Mouse (Mus musculus): ENCODE results near the gene Tmem80.

The Tmem80 gene

GRCm38 (mm10) chr7:141327469-141328372, at the start of gene Tmem80, which contains the start of gene Deaf1:
Gene Tmem80 (plus strand): TSS chr7:141327739.
Gene Deaf1 (minus strand): TSS chr7:141327690.
- peak; percentile 98 for DNase-seq (ENCODE audit: low read depth, low spot score)

DNA sequence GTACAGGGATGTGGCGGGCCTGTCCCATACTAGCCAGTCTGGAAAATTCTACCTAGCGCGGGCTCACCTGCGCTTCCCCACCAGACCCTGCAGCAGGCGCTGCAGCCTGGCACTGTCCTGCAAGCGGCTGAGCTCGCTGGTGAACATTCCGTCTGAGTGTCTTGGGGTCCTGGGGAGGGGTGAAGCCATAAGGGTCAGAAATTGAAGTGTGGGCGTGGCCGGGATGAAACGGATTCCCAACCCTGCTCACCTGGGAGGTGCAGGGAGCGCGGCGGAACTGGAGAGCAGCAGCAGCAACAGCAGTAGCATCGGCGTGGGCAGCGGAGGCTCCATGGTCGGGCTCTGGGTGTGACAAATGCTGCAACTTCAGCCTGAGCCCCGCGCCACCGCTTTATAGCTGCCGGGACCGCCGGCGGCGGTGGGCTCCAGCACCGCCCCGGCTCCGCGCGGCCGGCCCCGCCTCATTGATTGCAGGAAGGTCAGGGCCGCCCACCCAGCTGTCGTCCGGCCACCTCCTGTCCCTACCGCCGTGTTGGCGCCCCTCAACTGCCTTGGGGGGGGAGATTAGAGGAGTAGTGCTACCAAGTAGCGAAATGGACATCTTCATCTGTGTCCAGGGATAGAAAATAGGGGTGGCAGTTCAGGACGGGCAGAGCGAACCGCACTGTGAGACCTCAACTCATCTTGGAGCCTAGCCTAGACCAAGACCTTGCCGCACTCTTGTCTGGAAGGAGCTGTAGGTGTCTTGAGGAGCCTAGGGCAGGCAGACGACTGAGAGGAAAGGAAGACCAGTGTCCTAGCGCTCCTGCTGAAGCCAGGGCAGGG, 48.6 kb upstream of the Tmem80 start, which contains the start of gene Sct:
Gene Sct (minus strand): TSS at position 368 of the 825 bp plus-strand sequence.
- peak; percentile 42 for DNase-seq (ENCODE audit: low read depth, low spot score)

DNA sequence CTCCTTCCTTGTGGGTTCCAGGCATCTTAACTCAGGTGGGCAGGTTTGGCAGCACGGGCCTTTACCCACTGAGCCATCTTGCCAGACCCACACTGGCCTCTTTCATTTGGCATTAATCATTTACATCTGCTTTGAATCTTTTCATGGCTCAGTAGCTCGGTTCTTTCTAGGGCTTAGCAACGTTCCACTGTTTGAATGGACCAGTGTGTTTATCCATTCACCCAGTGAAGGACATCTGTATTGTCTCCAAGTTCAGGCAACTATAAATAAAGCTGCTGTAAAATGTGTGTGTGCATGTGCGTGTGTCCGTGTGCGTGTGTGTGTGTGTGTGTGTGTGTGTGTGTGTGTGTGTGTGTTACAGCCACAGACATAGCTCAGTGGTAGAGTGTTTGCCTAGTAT, 46.1 kb upstream of the Tmem80 start:
- no peak for DNase-seq (ENCODE audit: low read depth, low spot score)

GRCm38 (mm10) chr7:141282756-141283155, 44.8 kb upstream of the Tmem80 start:
- DNase-seq (ENCODE audit: low read depth, low spot score), result no peak

DNA sequence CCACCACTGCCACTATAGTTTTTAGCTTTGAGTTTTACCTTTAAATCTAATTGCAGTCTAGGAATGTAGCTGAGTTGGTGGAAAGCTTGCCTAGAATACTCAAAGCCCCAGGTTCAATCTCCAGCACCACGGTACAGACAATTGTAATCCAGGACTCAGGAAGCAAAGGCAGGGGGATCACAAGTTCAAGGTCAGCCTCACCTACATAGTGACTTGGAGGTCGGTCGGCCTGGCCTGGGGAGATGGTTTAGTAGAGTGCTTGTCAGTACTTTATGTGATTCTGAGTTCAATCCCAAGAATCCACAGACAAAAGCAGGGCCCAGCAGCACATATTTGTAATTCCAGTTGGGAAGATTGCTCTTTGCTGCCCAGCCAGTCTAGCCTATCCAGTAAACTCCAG, 39.5 kb upstream of the Tmem80 start:
- no peak for DNase-seq (ENCODE audit: low read depth, low spot score)

- no peak for DNase-seq (ENCODE audit: low read depth, low spot score)
Measured at GRCm38 (mm10) chr7:141291921-141292582, 35.5 kb upstream of the Tmem80 start, which contains the start of gene Drd4. Gene Drd4 (plus strand): TSS chr7:141292006.

- no peak for DNase-seq (ENCODE audit: low read depth, low spot score)
Measured at GRCm38 (mm10) chr7:141292583-141293388, 34.8 kb upstream of the Tmem80 start.

GRCm38 (mm10) chr7:141293852-141294471, 33.6 kb upstream of the Tmem80 start:
- no peak for DNase-seq (ENCODE audit: low read depth, low spot score)

GRCm38 (mm10) chr7:141294479-141294878, 33.1 kb upstream of the Tmem80 start:
- no peak for DNase-seq (ENCODE audit: low read depth, low spot score)

DNA sequence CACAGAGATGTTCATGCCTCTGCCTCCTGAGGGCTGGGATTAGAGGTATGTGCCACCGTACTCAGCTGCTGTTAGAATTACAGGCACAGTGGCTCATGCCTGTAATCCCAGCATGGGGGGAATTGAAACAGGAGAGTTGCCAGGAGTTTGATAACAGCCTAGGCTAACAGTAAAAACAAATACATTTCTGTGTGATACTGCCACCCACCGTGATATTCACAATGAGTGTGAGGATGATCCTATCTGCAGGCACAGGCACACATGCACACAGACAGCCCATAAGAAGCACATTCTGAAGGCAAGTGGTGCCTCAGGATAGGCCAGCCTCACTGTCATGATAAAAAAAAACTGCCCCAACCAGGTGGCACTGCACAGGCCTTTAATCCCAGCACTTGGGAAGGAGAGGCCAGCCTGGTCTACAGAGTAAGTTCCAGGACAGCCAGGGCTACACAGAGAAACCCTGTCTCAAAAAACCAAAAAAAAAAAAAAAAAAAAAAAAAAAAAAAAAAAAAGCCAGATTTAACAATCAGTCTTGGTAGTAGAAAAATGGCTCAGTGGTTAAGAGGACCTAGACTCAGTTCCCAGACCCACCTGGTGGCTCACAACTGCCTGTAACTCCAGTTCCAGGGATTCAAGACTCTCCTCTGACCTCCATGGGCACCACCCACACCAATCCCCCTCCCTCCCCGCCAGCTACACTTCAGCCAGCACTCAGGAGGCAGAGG, 29.5 kb upstream of the Tmem80 start:
- no peak for DNase-seq (ENCODE audit: low read depth, low spot score)

GRCm38 (mm10) chr7:141299175-141299574, 28.4 kb upstream of the Tmem80 start:
- DNase-seq (ENCODE audit: low read depth, low spot score), result no peak

DNA sequence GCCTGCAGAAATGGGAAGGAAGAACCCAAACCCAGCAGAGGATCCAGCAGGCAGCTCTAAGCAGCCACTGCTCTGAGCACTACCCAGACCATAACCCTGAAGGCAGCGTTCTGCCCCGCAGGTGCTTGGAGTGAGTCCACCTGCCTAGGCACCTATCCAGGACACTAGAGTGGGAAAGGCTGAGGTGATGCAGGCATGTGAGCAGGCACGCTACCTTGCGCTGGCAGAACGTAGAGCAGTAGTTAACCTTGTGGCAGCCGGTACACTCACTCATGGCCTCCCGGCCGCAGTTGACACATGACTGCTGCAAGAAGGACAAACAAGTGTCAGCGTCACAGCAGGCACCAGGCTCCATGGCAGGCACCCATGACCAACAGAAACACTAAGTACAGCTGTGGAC, 26.2 kb upstream of the Tmem80 start:
- no peak for DNase-seq (ENCODE audit: low read depth, low spot score)

GRCm38 (mm10) chr7:141302702-141303268, 24.8 kb upstream of the Tmem80 start:
- peak; percentile 66 for DNase-seq (ENCODE audit: low read depth, low spot score)

DNA sequence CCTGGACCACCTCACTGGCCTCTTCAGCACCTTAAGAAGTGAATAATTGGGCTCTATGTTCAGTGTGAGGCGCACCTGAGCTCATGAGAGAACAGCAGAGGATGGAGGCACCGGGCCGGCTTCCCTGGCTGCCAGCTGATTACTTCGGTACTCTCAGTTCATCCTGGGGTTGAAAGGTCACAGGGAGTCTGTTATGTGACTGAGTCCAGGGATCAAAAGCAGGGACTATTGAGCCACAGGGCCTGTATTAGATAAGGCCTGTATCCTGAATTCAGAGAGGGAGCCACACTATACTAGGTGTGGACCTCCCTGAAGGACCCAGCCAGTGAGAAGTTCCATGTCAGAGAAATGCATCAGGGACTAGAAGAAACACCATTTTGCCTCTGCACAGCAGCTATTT, 23.0 kb upstream of the Tmem80 start:
- no peak for DNase-seq (ENCODE audit: low read depth, low spot score)

- DNase-seq (ENCODE audit: low read depth, low spot score), result no peak
Measured at GRCm38 (mm10) chr7:141314416-141314815, 13.1 kb upstream of the Tmem80 start.

DNA sequence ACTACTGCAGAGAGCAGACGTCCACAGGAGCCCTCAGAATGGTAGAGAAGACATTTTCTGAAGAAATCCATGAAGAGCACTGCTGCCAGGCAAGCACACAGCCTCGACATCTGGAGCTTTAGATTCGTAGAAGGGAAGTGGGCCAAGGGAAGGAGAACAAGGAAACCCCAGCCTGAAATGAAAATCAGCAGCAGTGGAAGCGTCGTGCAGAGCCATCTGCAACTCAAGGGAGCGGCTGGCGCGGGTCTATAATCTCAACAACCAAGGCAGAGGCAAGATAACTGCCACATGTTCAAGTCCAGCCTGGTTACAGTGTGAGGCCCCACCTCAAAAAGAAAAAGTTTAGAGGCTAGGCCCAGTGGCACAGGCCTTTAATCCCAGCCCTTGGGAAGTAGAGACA, 12.5 kb upstream of the Tmem80 start:
- DNase-seq (ENCODE audit: low read depth, low spot score), result no peak

- DNase-seq (ENCODE audit: low read depth, low spot score), result peak; percentile 71
Measured at GRCm38 (mm10) chr7:141315974-141316373, 11.6 kb upstream of the Tmem80 start.

DNA sequence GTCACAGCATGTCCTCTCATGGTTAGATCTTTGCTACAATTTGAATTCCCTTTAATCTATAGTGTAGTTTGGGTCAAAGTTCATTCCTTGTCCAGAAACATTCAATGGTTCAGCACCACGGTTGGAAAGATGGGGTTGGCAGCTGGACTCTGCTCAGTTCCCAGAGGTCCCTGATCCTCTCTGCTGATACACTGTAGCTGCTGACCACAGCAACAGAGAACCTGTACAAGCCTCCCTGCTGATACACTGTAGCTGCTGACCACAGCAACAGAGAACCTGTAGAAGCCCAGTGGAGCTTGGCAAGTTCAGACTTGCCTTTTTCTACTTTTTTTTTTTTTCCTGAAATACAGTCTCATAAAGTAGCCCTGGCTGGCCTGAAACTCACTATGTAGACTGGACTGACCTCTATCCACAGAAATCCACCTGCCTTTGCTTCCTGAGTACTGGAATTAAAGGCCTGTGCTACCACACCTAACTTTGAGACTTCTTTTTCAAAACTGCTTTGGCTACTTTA, 9.9 kb upstream of the Tmem80 start:
- no peak for DNase-seq (ENCODE audit: low read depth, low spot score)

- DNase-seq (ENCODE audit: low read depth, low spot score), result no peak
Measured at GRCm38 (mm10) chr7:141319446-141319845, 8.1 kb upstream of the Tmem80 start.
